Mouse (Mus musculus) thymus, adult 2 months (tissue): Measurements from ENCODE around the gene Arhgap40. TPM values are rescaled to one million over a fixed set of nuclear protein-coding genes. Genes with fewer than 3 reads are reported as not detected.

Source experiments
- DNase-seq: peaks from one replicate; pipeline ENCODE4 v3.0.0; 2021
- H3K27ac ChIP-seq: fragments of 200-500 bp; 2 replicates; pipeline ENCODE4 v1.5.1; 2012; ENCODE audit warnings: low read length, control low read depth; ENCODE audit not compliant: control insufficient read depth, insufficient read depth
- H3K27me3 ChIP-seq: fragments of 200-500 bp; 2 replicates; pipeline ENCODE4 v1.6.1; 2012; ENCODE audit warnings: mild to moderate bottlenecking, low read length, moderate library complexity, mixed read lengths; ENCODE audit not compliant: control insufficient read depth, insufficient read depth
- H3K36me3 ChIP-seq: fragments of 200-500 bp; 2 replicates; pipeline ENCODE4 v1.6.1; 2012; ENCODE audit warnings: mild to moderate bottlenecking, low read length, moderate library complexity; ENCODE audit not compliant: control insufficient read depth, insufficient read depth
- H3K4me1 ChIP-seq: fragments of 200-500 bp; replicated peaks from 2 replicates; pipeline ENCODE4 v1.6.1; 2012; ENCODE audit warnings: low read length; ENCODE audit not compliant: control insufficient read depth, insufficient read depth
- H3K4me3 ChIP-seq: fragments of 200-500 bp; 2 replicates; pipeline ENCODE4 v1.5.1; 2012; ENCODE audit warnings: mild to moderate bottlenecking, low read length, control low read depth, moderate library complexity; ENCODE audit not compliant: control insufficient read depth, insufficient read depth
- CTCF ChIP-seq: fragments of 200-500 bp; IDR thresholded peaks from 2 replicates; pipeline ENCODE4 v1.5.1; 2012; ENCODE audit warnings: mild to moderate bottlenecking, control low read depth, low read length, moderate library complexity, borderline replicate concordance; ENCODE audit not compliant: control insufficient read depth, poor library complexity, insufficient read depth; ENCODE audit errors: extremely low read depth
- POLR2A ChIP-seq: fragments of 200-500 bp; IDR thresholded peaks from 2 replicates; pipeline ENCODE4 v1.6.1; 2012; ENCODE audit warnings: mild to moderate bottlenecking, low read length, control low read depth, moderate library complexity; ENCODE audit not compliant: control insufficient read depth, poor library complexity, insufficient read depth; ENCODE audit errors: extremely low read depth
- WGBS: fragments of 180-500 bp; shearing (Covaris S2); methylation state at CpG from one replicate; pipeline ENCODE4 v1.1.7; 2018; 5-methylcytosine and 5-hydroxymethylcytosine counted together
- polyA plus RNA-seq: library from polyadenylated mRNA; depleted of rRNA; stranded (reverse); fragments of >200 nt; gene quantifications from 2 replicates; pipeline ENCODE4 v1.2.3, GENCODE M21; 2012

Arhgap40 gene
- polyA plus RNA-seq, 1 experiment: 0.24 TPM

GRCm38 (mm10) chr2:158523060-158523459 is 10.5 kb downstream of the Arhgap40 start:
- DNase-seq: no peak
- no peaks in the 10 kb centered on the region for H3K27me3 ChIP-seq
- H3K27ac ChIP-seq: no peak overlapping the region
- H3K4me3 ChIP-seq: no peak overlapping the region
- no peaks in the 10 kb centered on the region for H3K4me1 ChIP-seq
- TF ChIP-seq CTCF (no peak), POLR2A (no peak)
- no peaks in the 10 kb centered on the region for H3K36me3 ChIP-seq
- 84% methylated on average over 8 of the region's 8 CpGs for WGBS

- 84% methylated on average over 16 of the region's 16 CpGs for WGBS
- H3K27ac ChIP-seq: no peak overlapping the region
- H3K4me1 ChIP-seq: no peaks in the 10 kb centered on the region
- no peak for DNase-seq
- H3K27me3 ChIP-seq: no peaks in the 10 kb centered on the region
- H3K4me3 ChIP-seq: no peak overlapping the region
- no peaks in the 10 kb centered on the region for H3K36me3 ChIP-seq
- no peak for TF ChIP-seq POLR2A
- no peak for TF ChIP-seq CTCF
Measured at GRCm38 (mm10) chr2:158524129-158524860, 11.7 kb downstream of the Arhgap40 start.

- H3K36me3 ChIP-seq: no peaks in the 10 kb centered on the region
- DNase-seq: peak; percentile 50
- no peaks in the 10 kb centered on the region for H3K4me1 ChIP-seq
- TF ChIP-seq CTCF: peak; percentile 60; the same call in 1 of the 2 replicates
- no peak for TF ChIP-seq POLR2A
- no peak overlapping the region for H3K4me3 ChIP-seq
- no peak overlapping the region for H3K27ac ChIP-seq
- no peaks in the 10 kb centered on the region for H3K27me3 ChIP-seq
- 6% methylated on average over 4 of the region's 4 CpGs for WGBS
Measured at GRCm38 (mm10) chr2:158534090-158534489, 21.5 kb downstream of the Arhgap40 start.

- no peaks in the 10 kb centered on the region for H3K4me1 ChIP-seq
- WGBS: 88% methylated on average over 8 of the region's 8 CpGs
- TF ChIP-seq CTCF (no peak), POLR2A (no peak)
Measured at GRCm38 (mm10) chr2:158534559-158534958, 22.0 kb downstream of the Arhgap40 start.

GRCm38 (mm10) chr2:158539433-158540305 is 27.1 kb downstream of the Arhgap40 start:
- no peaks in the 10 kb centered on the region for H3K36me3 ChIP-seq
- H3K4me1 ChIP-seq: no peaks in the 10 kb centered on the region
- TF ChIP-seq CTCF (no peak), POLR2A (no peak)
- no peak overlapping the region for H3K27ac ChIP-seq
- H3K4me3 ChIP-seq: no peak overlapping the region
- WGBS: 55% methylated on average over 24 of the region's 24 CpGs
- no peaks in the 10 kb centered on the region for H3K27me3 ChIP-seq
- no peak for DNase-seq

More at GRCm38 (mm10) chr2:158534559-158534958, 22.0 kb downstream of the Arhgap40 start:
- Histone ChIP-seq H3K27ac (no peak overlapping the region), H3K27me3 (no peaks in the 10 kb centered on the region), H3K4me3 (no peak overlapping the region), H3K36me3 (no peaks in the 10 kb centered on the region)
- DNase-seq: no peak

GRCm38 (mm10) chr2:158541286-158541685 is 28.7 kb downstream of the Arhgap40 start:
- no peak for TF ChIP-seq POLR2A
- TF ChIP-seq CTCF: no peak
- H3K36me3 ChIP-seq: no peaks in the 10 kb centered on the region
- H3K27me3 ChIP-seq: no peaks in the 10 kb centered on the region
- 50% methylated on average over 4 of the region's 4 CpGs for WGBS
- H3K4me1 ChIP-seq: no peaks in the 10 kb centered on the region
- DNase-seq: no peak
- no peak overlapping the region for H3K27ac ChIP-seq
- H3K4me3 ChIP-seq: no peak overlapping the region
